Mouse (Mus musculus) midbrain, embryonic 14.5 days (tissue): ENCODE results near the gene Dda1. TPM values are rescaled to one million over a fixed set of nuclear protein-coding genes. Genes with fewer than 3 reads are reported as not detected.

Experiments used
- ATAC-seq: fragments of 200-750 bp; cut with Nextera tagmentation; 2 replicates; pipeline ENCODE4 v1.8.0; 2017; ENCODE audit warnings: moderate number of reproducible peaks, moderate library complexity; ENCODE audit not compliant: low FRiP score, low TSS enrichment
- DNase-seq: peaks from one replicate; pipeline ENCODE4 v3.0.0-alpha.2; 2015
- H3K27ac ChIP-seq: fragments of 300-500 bp; sonication (generic); replicated peaks from 2 replicates; pipeline ENCODE4 v1.5.1; 2014; ENCODE audit warnings: mild to moderate bottlenecking, low read depth, low read length, moderate library complexity
- H3K27me3 ChIP-seq: fragments of 300-500 bp; sonication (generic); 2 replicates; pipeline ENCODE4 v1.6.1; 2014; ENCODE audit warnings: low read length, control low read depth, mixed read lengths; ENCODE audit not compliant: control insufficient read depth, insufficient read depth
- H3K36me3 ChIP-seq: fragments of 300-500 bp; sonication (generic); 2 replicates; pipeline ENCODE4 v1.6.1; 2014; ENCODE audit warnings: low read length, control low read depth; ENCODE audit not compliant: control insufficient read depth, insufficient read depth
- H3K4me1 ChIP-seq: fragments of 300-500 bp; sonication (generic); 2 replicates; pipeline ENCODE4 v1.6.1; 2014; ENCODE audit warnings: mild to moderate bottlenecking, antibody characterized with exemption, low read length, control low read depth; ENCODE audit not compliant: control insufficient read depth, insufficient read depth
- H3K4me2 ChIP-seq: fragments of 300-500 bp; sonication (generic); 2 replicates; pipeline ENCODE4 v1.6.1; 2014; ENCODE audit warnings: mild to moderate bottlenecking, low read length, moderate library complexity
- H3K4me3 ChIP-seq: fragments of 300-500 bp; sonication (generic); replicated peaks from 2 replicates; pipeline ENCODE4 v1.5.1; 2014; ENCODE audit warnings: low read depth, low read length
- H3K9ac ChIP-seq: fragments of 300-500 bp; sonication (generic); replicated peaks from 2 replicates; pipeline ENCODE4 v1.6.1; 2014; ENCODE audit warnings: mild to moderate bottlenecking, low read length, moderate library complexity
- H3K9me3 ChIP-seq: fragments of 300-500 bp; sonication (generic); 2 replicates; pipeline ENCODE4 v1.6.1; 2016; ENCODE audit warnings: low read length, control low read depth, mixed read lengths; ENCODE audit not compliant: control insufficient read depth
- WGBS: fragments of 180-500 bp; shearing (Covaris S2); extraction: QIAGEN DNeasy Blood & Tissue Kit; methylation state at CpG from one replicate; pipeline ENCODE4 v1.1.7; 2014; 5-methylcytosine and 5-hydroxymethylcytosine counted together
- polyA plus RNA-seq: library from polyadenylated mRNA; unstranded; fragments of >200 nt; fragmentation: Nextera tagmentation; extraction: Ambion mirVana; gene quantifications from 2 replicates; pipeline ENCODE4 v1.2.1, GENCODE M21; 2014

The Dda1 gene
- polyA plus RNA-seq, 1 experiment from 2014 or later = 213 TPM

DNA sequence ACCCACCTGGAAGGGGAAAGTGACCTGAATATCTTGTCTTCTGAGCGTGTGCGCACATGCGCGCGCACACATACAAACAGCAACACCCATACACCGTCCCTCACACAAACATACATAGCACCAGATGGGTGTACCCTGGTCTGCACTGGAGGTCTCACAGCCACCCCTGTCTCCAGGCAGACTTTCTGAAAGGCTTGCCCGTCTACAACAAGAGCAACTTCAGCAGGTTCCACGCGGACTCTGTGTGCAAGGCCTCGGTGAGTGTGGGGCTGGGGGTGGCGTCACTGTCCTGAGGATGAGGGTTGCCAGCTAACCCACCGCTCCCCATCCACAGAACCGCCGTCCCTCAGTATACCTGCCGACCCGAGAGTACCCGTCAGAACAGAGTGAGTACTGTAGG lies 2.9 kb downstream of the Dda1 start:
- DNase-seq = no peak
- H3K9me3 ChIP-seq = no peaks in the 10 kb centered on the region
- H3K4me3 ChIP-seq = no peak overlapping the region
- H3K9ac ChIP-seq = no peak overlapping the region
- 95% methylated on average over 17 of the region's 17 CpGs for WGBS
- no peaks in the 10 kb centered on the region for H3K27me3 ChIP-seq
- no peak for ATAC-seq
- H3K4me1 ChIP-seq = peaks cover 13% of the 10 kb centered on the region
- H3K27ac ChIP-seq = no peak overlapping the region
- no peak overlapping the region for H3K4me2 ChIP-seq
- peaks cover 48% of the 10 kb centered on the region for H3K36me3 ChIP-seq

DNA sequence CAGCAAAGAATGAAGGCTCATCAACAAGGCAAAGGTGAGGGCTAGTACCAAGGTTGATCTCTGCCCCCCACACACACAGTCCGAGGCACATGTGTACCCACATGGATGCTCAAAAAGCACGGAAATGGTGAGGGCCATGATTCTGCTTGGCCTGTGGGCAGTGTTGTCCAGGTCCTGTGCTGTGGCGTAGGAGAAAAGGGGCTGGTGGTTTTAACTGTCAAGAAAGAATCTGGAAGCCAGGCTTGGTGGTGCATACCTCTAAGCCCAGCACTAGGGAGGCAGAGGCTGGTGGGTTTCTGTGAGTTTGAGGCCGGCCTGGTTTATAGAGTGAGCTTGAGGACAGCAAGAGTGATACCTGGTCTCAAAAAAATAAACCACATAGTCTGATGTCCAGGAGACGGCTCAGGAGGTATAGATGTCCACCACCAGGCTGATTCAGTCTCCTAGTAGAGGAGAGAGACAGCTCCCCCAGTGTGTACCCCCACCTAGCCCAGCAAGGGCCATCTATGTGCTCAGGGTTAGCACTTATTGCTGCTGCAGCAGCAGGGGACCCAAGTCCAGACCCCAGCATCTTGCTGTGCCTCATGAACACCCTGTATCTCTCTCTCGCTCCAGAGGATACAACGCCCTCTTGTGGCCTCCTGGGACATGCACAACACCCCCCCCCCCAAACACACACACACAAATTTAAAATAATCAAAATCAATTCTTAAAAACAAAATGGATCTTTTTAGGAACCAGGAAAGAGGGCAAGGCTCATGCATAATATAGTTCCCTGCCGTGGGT lies 3.8 kb downstream of the Dda1 start:
- H3K4me1 ChIP-seq = peaks cover 13% of the 10 kb centered on the region
- DNase-seq (no peak), ATAC-seq (no peak)
- no peak overlapping the region for H3K27ac ChIP-seq
- H3K27me3 ChIP-seq = no peaks in the 10 kb centered on the region
- H3K4me2 ChIP-seq = no peak overlapping the region
- H3K36me3 ChIP-seq = peaks cover 48% of the 10 kb centered on the region
- no peaks in the 10 kb centered on the region for H3K9me3 ChIP-seq
- H3K9ac ChIP-seq = no peak overlapping the region
- no peak overlapping the region for H3K4me3 ChIP-seq
- 84% methylated on average over 8 of the region's 8 CpGs for WGBS

DNA sequence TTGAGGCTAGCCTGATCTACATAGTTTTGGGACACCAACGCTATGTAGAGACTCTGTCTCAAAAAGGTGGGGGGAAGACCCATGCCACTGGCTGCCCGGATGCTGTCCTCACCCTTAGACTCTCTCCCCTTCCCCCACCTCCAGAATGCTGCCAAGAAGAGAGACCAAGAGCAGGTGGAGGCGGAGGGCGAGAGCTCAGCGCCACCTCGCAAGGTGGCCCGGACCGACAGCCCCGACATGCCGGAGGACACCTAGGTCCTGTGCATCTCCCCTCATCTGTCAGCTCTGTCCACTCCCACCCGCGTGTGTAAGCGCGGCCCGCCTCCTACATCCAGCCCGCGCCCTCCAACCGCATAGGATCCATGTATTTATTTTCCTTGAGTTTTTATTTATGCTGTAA lies 5.3 kb downstream of the Dda1 start:
- H3K36me3 ChIP-seq = peaks cover 59% of the 10 kb centered on the region
- H3K9me3 ChIP-seq = no peaks in the 10 kb centered on the region
- no peaks in the 10 kb centered on the region for H3K27me3 ChIP-seq
- no peak overlapping the region for H3K4me3 ChIP-seq
- no peak overlapping the region for H3K9ac ChIP-seq
- no peak overlapping the region for H3K27ac ChIP-seq
- ATAC-seq (no peak), DNase-seq (no peak)
- 95% methylated on average over 18 of the region's 18 CpGs for WGBS
- H3K4me2 ChIP-seq = no peak overlapping the region
- peaks cover 13% of the 10 kb centered on the region for H3K4me1 ChIP-seq

DNA sequence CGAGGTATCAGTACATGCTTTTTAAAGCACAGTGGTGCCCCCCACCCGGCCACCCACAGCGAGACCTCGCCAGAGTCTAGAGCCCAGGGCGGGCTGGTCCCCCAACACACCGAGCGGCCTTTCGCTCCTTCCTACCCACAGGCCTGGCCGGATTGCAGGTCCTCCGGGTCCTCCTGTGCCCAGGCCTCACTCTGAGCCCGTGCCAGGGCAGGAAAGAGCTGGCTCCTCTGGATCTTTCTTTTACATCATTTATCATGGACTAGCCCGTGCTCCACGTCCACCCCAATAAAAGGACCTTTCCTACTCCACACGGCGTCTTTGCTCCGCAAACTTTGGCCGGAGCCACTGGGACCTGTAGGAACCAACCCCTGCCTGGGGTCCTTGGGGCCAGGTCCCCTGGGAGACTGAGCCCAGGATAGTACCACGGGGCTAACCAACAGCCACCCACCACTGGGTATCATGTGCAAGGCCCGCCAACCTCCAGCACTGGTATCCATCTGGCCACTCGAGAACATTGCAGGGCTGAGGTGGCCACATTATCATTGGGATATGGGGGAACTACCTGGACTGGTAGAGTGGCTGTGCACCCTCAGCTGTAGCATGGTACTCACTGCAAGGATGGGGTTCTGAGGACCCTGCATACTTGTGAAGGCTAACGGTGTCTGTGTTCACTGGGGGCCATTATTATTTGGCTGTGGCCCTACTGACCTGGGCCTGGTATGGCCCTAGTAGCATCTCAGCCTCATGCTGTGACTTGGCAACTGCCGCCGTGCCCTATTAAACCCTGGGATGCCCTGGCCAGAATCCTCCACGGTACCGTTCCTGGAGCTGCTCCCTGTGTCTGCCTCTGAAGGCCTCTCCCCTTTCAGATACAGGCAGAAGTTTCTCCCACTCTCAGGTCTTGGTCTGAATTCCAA lies 6.0 kb downstream of the Dda1 start:
- ATAC-seq (no peak), DNase-seq (no peak)
- 90% methylated on average over 25 of the region's 25 CpGs for WGBS
- Histone ChIP-seq H3K27ac (peak overlapping the region; percentile 90; the same call in 1 of the 2 replicates), H3K4me3 (no peak overlapping the region), H3K36me3 (peaks cover 66% of the 10 kb centered on the region), H3K4me1 (peaks cover 9% of the 10 kb centered on the region), H3K9me3 (no peaks in the 10 kb centered on the region), H3K27me3 (no peaks in the 10 kb centered on the region), H3K9ac (peak overlapping the region; percentile 62; the same call in 1 of the 2 replicates), H3K4me2 (no peak overlapping the region)

DNA sequence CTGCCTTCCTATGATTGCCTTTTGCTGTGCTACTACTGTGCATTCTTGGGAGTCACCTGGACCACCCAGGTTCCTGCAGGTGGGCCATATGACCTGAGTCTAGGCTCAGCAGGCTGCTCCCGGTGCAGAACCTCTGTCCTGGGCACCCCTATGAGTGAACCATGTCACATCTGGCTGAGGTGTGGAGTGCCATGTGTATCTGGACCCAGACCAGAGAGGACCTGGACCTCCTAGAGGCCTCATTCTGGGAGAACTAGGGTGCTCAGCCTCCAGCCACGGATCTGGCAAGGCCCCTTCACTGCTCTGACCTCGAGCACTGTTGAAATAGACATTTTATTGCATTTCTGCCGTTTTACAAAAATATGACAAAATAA lies 6.7 kb downstream of the Dda1 start:
- no peak for DNase-seq
- 32% methylated on average over 4 of the region's 4 CpGs for WGBS

GRCm38 (mm10) chr8:71476099-71476940 lies 7.3 kb downstream of the Dda1 start:
- peaks cover 76% of the 10 kb centered on the region for H3K36me3 ChIP-seq
- H3K9ac ChIP-seq = peak overlapping the region; percentile 62
- H3K9me3 ChIP-seq = no peaks in the 10 kb centered on the region
- peaks cover 3% of the 10 kb centered on the region; the same call in 1 of the 2 replicates for H3K4me1 ChIP-seq
- no peaks in the 10 kb centered on the region for H3K27me3 ChIP-seq
- peak; percentile 81 for ATAC-seq
- H3K27ac ChIP-seq = peak overlapping the region; percentile 90
- under 1% methylated on average over 95 of the region's 121 CpGs for WGBS
- peak; percentile 90 for DNase-seq
- peak overlapping the region; percentile 47 for H3K4me3 ChIP-seq
- peak overlapping the region; percentile 69 for H3K4me2 ChIP-seq

More for the DNA sequence above, 6.7 kb downstream of the Dda1 start:
- H3K27me3 ChIP-seq = no peaks in the 10 kb centered on the region
- peak overlapping the region; percentile 69 for H3K4me2 ChIP-seq
- peak overlapping the region; percentile 62 for H3K9ac ChIP-seq
- H3K4me1 ChIP-seq = peaks cover 3% of the 10 kb centered on the region; the same call in 1 of the 2 replicates
- H3K4me3 ChIP-seq = peak overlapping the region; percentile 47
- H3K36me3 ChIP-seq = peaks cover 73% of the 10 kb centered on the region
- no peaks in the 10 kb centered on the region for H3K9me3 ChIP-seq
- peak overlapping the region; percentile 90 for H3K27ac ChIP-seq
- ATAC-seq = no peak

GRCm38 (mm10) chr8:71477196-71477845 lies 8.3 kb downstream of the Dda1 start:
- ATAC-seq = no peak
- 40% methylated on average over 14 of the region's 14 CpGs for WGBS
- Histone ChIP-seq H3K4me3 (peak overlapping the region; percentile 47), H3K36me3 (peaks cover 76% of the 10 kb centered on the region), H3K9me3 (no peaks in the 10 kb centered on the region), H3K4me1 (peaks cover 3% of the 10 kb centered on the region; the same call in 1 of the 2 replicates), H3K4me2 (peak overlapping the region; percentile 69), H3K27ac (peak overlapping the region; percentile 90), H3K9ac (peak overlapping the region; percentile 62; the same call in 1 of the 2 replicates), H3K27me3 (no peaks in the 10 kb centered on the region)
- DNase-seq = peak; percentile 60

DNA sequence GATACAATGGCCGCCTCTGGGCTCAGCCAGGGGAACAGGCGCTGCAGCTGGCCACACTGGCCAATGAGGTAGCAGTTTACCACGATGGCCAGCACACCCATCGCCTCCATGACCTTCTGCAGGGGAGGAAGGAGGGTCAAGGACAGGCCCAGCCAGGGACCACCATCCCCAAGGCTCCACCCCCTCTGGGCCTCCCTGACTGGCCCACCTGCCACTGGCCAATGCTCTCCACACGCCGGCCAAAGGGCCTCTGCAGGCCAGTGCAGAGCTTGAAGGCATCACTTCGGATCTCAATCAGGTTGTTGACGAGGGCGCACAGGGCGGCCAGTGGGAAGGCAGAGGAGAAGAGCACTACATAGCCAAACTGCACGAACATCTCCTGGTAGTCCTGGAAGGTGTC lies 9.9 kb downstream of the Dda1 start:
- DNase-seq (no peak), ATAC-seq (no peak)
- WGBS = 89% methylated on average over 11 of the region's 11 CpGs
- Histone ChIP-seq H3K9ac (no peak overlapping the region), H3K4me3 (no peak overlapping the region), H3K27me3 (no peaks in the 10 kb centered on the region), H3K9me3 (no peaks in the 10 kb centered on the region), H3K36me3 (peaks cover 75% of the 10 kb centered on the region), H3K4me1 (peaks cover 7% of the 10 kb centered on the region; the same call in 1 of the 2 replicates), H3K27ac (no peak overlapping the region), H3K4me2 (no peak overlapping the region)
